8 mouse cellular contexts compared by ENCODE assay signal in genomic region chr10:62450280-62450640, GRCm38 (mm10). TPM values are rescaled to one million over a fixed set of nuclear protein-coding genes. Genes with fewer than 3 reads are reported as not detected.
DNase-seq lines count a peak whose midpoint lies in the region; ATAC-seq and TF ChIP-seq lines count a peak whose summit lies in the region.

No protein-coding gene starts in this region.

- no peaks in the 10 kb centered on the region for H3K27me3 ChIP-seq in cerebellum, adult 2 months (ENCODE audit: control insufficient read depth, insufficient read depth, low read length)
- H3K27me3 ChIP-seq in testis, adult 2 months (ENCODE audit: control insufficient read depth, insufficient read depth, low read length): no peaks in the 10 kb centered on the region
- H3K27me3 ChIP-seq in stomach, embryonic 15.5 days (replicated peaks): no peaks in the 10 kb centered on the region

- H3K9ac ChIP-seq in stomach, embryonic 15.5 days: 0 out of 2 replicates have a peak overlapping the region, but pooled peaks have one; percentile 98

- WGBS in cerebellum, adult 2 months: 30% methylated on average over 18 of the region's 18 CpGs
- WGBS in stomach, embryonic 15.5 days: 35% methylated on average over 18 of the region's 18 CpGs

- peak overlapping the region; percentile 89 for H3K4me3 ChIP-seq in cerebellum, adult 2 months (replicated peaks; ENCODE audit: insufficient read depth, low read depth, low read length)
- H3K4me3 ChIP-seq in testis, adult 2 months (ENCODE audit: control insufficient read depth, low read depth, low read length): peak overlapping the region; percentile 91
- peak overlapping the region; percentile 100 for H3K4me3 ChIP-seq in stomach, embryonic 15.5 days (replicated peaks)

- H3K9me3 ChIP-seq in stomach, embryonic 15.5 days: no peaks in the 10 kb centered on the region

- DNase-seq in cerebellum, adult 2 months: no peak
- DNase-seq in cerebellum, adult 11 months: no peak
- DNase-seq in testis, postnatal 14 days (ENCODE audit: low spot score): no peak
- peak; percentile 17 for DNase-seq in liver
- no peak for DNase-seq in cerebellum, adult 9-11 months

- peak overlapping the region; percentile 99 for H3K27ac ChIP-seq in cerebellum, adult 2 months (ENCODE audit: insufficient read depth, low read length)
- H3K27ac ChIP-seq in testis, adult 2 months (ENCODE audit: control insufficient read depth, insufficient read depth, low read depth, low read length): peak overlapping the region; percentile 97
- peak overlapping the region; percentile 91 for H3K27ac ChIP-seq in stomach, embryonic 15.5 days

- H3K36me3 ChIP-seq in testis, adult 2 months (ENCODE audit: control insufficient read depth, insufficient read depth, low read length): no peaks in the 10 kb centered on the region; the same call in none of the 2 replicates
- H3K36me3 ChIP-seq in stomach, embryonic 15.5 days: peaks cover 19% of the 10 kb centered on the region

- TF ChIP-seq POLR2A in cerebellum, adult 2 months (IDR thresholded peaks at IDR 0.05; ENCODE audit: borderline replicate concordance, insufficient read depth, low read length): no peak
- peak; percentile 36; the same call in 1 of the 2 replicates for TF ChIP-seq POLR2A in testis, adult 2 months (IDR thresholded peaks at IDR 0.05; ENCODE audit: control insufficient read depth, low read depth, low read length)

- 0 out of 2 replicates have a peak, but pooled peaks have one; percentile 2 for ATAC-seq in stomach, embryonic 15.5 days (ENCODE audit: insufficient read depth, low FRiP score, low read depth)
- no peak for ATAC-seq in inflammation-experienced regulatory T-cells, adult 6 months

- no peak for TF ChIP-seq CTCF in cerebellum, adult 2 months (IDR thresholded peaks at IDR 0.05; ENCODE audit: borderline replicate concordance, insufficient read depth, low read depth, low read length)
- TF ChIP-seq CTCF in testis, adult 2 months (IDR thresholded peaks at IDR 0.05; ENCODE audit: control insufficient read depth, insufficient read depth, insufficient replicate concordance, low read depth, low read length): 0 out of 2 replicates have a peak, but pooled peaks have one; percentile 6

- peaks cover 3% of the 10 kb centered on the region; the same call in 1 of the 2 replicates for H3K4me1 ChIP-seq in cerebellum, adult 2 months (ENCODE audit: control insufficient read depth, insufficient read depth, low read length)
- peaks cover 4% of the 10 kb centered on the region for H3K4me1 ChIP-seq in testis, adult 2 months (ENCODE audit: control insufficient read depth, insufficient read depth, low read length)
- H3K4me1 ChIP-seq in stomach, embryonic 15.5 days: peaks cover 15% of the 10 kb centered on the region

- H3K4me2 ChIP-seq in stomach, embryonic 15.5 days: peak overlapping the region; percentile 84

RNA-seq across cellular contexts. Expression of gene Supv3l1, which starts 0.7 kb away (rescaled TPM):
- 37.3 TPM in 2 replicates for polyA plus RNA-seq in cerebellum, adult 2 months (2012; rRNA removed)
- polyA plus RNA-seq in testis, adult 2 months (2012; rRNA removed): 15.1 and 15.3 TPM in 2 replicates
- polyA plus RNA-seq in stomach, embryonic 15.5 days (2015; fragmentation: Nextera tagmentation; extraction: Ambion mirVana): 24.0 and 29.4 TPM in 2 replicates
- 10 to 100 TPM in 2 of 3 experiments, 1 to 10 TPM in 1; 5.9 to 15.5 (median 10.5) TPM for polyA plus RNA-seq in inflammation-experienced regulatory T-cells, adult 6 months (2017; shearing (Covaris generic))

RNA-seq across cellular contexts. Expression of gene 4930507D05Rik, which starts 1.0 kb away (rescaled TPM):
- polyA plus RNA-seq in cerebellum, adult 2 months (2012; rRNA removed): 0.49 and 0.70 TPM in 2 replicates
- polyA plus RNA-seq in testis, adult 2 months (2012; rRNA removed): 5.3 and 6.2 TPM in 2 replicates
- polyA plus RNA-seq in stomach, embryonic 15.5 days (2015; fragmentation: Nextera tagmentation; extraction: Ambion mirVana): 0.43 and 0.54 TPM in 2 replicates
- polyA plus RNA-seq in inflammation-experienced regulatory T-cells, adult 6 months (2017; shearing (Covaris generic)): not detected

RNA-seq across cellular contexts. Expression of gene Hkdc1, which starts 28.0 kb away (rescaled TPM):
- 1.7 and 2.6 TPM in 2 replicates for polyA plus RNA-seq in cerebellum, adult 2 months (2012; rRNA removed)
- polyA plus RNA-seq in testis, adult 2 months (2012; rRNA removed): 0.02 and 0.25 TPM in 2 replicates
- 12.8 and 18.8 TPM in 2 replicates for polyA plus RNA-seq in stomach, embryonic 15.5 days (2015; fragmentation: Nextera tagmentation; extraction: Ambion mirVana)
- not detected for polyA plus RNA-seq in inflammation-experienced regulatory T-cells, adult 6 months (2017; shearing (Covaris generic))

RNA-seq across cellular contexts. Expression of gene Vps26a, which starts 36.3 kb away (rescaled TPM):
- polyA plus RNA-seq in cerebellum, adult 2 months (2012; rRNA removed): 37.1 and 39.2 TPM in 2 replicates
- 94.3 and 104 TPM in 2 replicates for polyA plus RNA-seq in testis, adult 2 months (2012; rRNA removed)
- 73.5 and 82.6 TPM in 2 replicates for polyA plus RNA-seq in stomach, embryonic 15.5 days (2015; fragmentation: Nextera tagmentation; extraction: Ambion mirVana)
- 10 to 100 TPM; 62.7 to 69.9 (median 69.4) TPM for polyA plus RNA-seq in inflammation-experienced regulatory T-cells, adult 6 months (2017; shearing (Covaris generic))
